Mouse (Mus musculus): Measurements from ENCODE around the gene Mark3.

DNA sequence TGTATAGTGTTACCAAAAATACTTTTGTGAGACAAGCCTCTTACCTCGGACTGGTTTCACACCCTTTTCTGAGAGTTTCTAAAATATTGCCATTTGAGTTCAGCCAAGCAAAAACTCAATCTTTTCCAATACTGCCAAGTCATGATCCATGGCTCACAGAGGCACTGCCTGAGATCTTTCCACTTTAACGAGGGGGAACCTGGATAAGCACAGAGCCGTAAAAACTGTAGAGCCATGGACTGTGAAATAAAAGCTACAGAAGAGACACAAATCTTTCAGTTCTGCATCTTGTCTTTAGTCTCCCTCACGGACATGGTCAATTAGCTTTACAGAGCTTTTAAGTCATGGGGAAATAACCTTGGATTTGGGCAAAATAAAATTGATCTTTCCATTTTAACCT, 37.6 kb upstream of the Mark3 start:
- TF ChIP-seq ZMIZ1 (IDR thresholded peaks at IDR 0.05; ENCODE audit: low read depth, low read length) = no peak
- no peak for TF ChIP-seq CTCF (conservative IDR thresholded peaks at IDR 0.05 in 1 of 2, IDR thresholded peaks at IDR 0.05 in 1 of 2; ENCODE audit: low read depth in 2 of 2, low read length in 2 of 2)
- TF ChIP-seq POLR2A (IDR thresholded peaks at IDR 0.05; ENCODE audit: low read depth, low read length) = peak; percentile 16; the same call in 1 of the 2 replicates
- no peak for TF ChIP-seq RAD21 (IDR thresholded peaks at IDR 0.05; ENCODE audit: low read depth, low read length)
